Mouse (Mus musculus) NIH3T3 (cell line): ENCODE data around the gene Spa17.

Experiments used
- DNase-seq: peaks from one replicate; pipeline ENCODE4 v3.0.0-alpha.2; 2012; ENCODE audit warnings: low read depth

Gene Spa17

DNA sequence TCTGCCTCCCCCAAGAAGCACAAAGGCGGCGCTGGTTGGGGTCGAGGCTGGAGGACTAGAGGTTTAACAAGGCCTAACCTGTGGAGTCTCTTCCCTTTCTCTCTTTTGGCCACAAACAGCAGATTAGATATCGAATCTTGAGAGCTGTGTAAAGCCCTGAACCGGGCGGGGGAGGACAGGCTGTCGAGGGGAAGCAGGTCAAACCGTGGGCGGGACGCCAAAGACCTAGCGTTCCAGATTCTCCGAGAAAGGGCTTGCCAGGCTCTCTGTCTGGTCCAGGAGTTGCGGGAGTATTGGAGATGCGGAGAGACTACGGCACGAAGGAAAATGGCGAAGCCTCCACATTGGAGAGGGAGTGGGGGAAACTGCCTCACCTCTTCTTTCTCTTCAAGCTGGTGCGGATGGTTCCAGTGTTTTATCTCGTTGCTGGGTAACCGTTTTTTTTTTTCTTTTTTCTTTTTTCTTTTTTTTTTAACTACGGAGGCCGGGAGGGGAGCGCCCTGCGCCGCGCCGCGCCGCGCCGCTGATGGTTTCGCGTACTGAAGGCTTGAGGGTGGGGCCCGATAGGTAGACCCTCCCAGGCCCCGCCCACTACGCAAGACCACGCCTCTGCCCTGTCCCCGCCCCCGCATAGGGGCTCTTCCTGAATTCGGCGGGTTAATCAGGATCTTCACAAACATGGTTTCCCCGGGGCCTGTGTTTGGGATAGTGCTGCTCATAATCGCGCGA, at the start of gene Spa17:
Spa17 (minus strand) TSS at position 541 of the 729 bp plus-strand sequence.
- peak; percentile 96 for DNase-seq

DNA sequence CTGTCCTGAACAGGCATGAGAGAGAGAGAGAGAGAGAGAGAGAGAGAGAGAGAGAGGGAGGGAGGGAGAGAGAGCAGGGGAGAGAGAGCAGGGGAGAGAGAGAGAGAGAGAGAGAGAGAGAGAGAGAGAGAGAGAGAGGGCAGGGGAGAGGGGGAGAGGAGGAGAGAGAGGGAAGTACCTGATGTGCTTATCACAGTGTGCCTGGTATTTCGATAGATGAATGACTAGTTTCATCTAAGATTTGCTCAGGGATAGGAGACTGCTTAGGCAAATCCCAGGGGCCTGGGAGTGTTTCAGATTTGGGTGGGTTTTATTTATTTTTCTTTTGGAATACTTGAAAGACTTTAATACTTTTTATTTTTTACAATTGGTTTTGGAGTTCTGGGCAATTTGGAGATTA, 49.7 kb upstream of the Spa17 start:
- no peak for DNase-seq

DNA sequence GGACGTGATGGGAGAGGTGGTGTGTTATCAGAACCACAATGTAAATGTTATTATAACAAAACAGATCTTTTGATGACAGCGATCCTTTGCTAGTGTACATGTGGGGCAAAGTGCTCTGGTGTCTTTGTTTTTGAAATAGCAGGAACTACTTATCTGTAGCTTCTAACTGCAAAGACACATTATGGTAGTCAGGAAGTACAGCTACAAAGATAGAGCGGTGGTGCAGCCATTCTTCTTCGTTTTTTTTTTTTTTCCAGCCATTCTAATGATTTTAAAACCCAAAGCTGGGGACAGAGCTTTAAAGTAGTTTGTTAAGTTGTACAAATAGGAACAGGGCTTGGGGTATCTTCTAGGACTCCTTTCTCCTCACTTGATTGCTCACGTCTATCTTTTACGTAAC, 45.9 kb upstream of the Spa17 start:
- DNase-seq = no peak

DNA sequence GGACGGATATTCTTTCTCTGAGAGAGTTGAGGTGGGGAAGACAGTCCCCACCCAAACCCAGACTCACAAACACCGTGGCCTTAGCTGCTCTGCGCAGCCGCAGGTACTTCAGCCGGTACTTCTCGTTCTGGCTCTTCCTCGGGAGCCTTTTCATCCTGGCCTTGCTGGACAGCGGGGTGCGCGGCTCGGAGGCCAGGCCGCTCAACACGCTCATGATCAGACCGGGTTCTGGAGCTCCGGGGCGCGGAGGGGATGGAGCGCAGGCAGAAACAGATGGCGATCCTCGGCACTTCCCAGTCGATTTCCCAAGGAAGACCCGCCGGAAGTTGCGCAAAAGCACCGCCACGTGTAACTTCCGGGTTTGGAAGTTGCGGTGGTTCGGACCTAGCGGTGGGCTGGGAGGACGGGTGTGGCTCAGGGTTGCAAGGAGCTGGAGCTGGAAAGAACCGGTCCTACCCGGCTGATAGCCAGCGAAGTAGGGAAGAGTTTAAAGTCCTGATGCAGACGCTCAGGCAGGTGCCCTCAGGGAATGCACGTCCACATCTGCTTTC, 43.5 kb upstream of the Spa17 start, which contains the start of gene Tbrg1:
Tbrg1 (minus strand) TSS at position 382 of the 551 bp plus-strand sequence.
- DNase-seq = peak; percentile 97

DNA sequence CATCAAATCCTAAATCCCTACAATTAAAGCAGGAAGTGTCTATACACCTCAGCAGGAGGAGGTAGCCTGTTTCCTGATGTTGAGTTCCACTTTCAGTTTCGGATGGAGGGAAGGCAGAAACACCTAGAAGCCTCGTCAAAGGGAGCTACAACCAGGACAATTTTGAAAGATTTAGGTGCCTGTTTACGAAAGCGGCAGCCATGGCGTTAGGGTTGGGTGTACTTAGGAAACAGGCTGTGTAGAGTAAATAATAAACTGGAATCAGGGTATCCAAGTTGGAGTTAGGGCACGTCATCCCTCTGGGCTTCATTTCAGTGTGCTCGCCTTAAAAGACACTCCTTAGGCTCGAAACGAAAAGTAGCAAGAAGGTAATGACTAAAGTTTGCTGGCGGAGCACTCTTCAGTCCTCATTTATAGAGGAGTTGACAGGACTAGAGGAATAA, 42.9 kb upstream of the Spa17 start:
- DNase-seq = peak; percentile 46

DNA sequence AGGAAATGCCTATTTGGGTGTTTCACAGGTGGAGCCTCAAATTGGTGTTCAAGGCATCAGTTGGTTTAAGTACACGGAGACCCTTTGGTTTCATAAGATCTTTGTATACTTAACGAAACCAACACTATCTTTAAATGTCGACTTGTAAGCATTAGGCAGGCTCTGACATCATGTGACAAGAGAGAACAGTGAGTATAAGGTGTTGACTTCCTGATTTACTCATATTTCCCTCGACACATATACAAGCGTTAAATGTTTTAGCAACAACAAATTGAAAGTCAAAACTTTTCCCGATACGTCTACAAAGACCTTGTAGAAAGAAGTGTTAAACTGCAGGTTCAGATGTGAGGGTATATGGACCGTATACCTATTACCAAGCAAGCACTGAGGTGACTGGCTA, 42.4 kb upstream of the Spa17 start:
- DNase-seq = peak; percentile 38

DNA sequence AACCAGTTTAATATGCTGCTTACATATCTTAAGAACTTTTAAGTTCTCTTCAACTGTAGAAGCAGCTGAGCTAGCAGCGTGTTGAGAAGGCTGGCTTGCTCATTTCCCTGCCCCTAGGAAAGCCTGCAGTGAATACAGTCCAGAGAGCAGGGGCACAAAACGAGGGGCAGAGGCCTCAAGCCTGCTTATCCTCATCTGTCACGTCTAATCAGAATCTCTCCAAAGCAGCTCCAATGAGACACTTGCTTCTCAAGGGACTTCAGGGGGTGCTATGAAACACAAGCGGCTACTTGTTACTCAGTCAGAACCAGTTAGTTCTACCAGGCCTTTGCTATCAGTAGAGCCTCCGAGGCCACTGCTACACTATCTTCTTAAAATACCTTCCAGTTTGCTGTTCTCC, 40.3 kb upstream of the Spa17 start:
- DNase-seq = no peak

DNA sequence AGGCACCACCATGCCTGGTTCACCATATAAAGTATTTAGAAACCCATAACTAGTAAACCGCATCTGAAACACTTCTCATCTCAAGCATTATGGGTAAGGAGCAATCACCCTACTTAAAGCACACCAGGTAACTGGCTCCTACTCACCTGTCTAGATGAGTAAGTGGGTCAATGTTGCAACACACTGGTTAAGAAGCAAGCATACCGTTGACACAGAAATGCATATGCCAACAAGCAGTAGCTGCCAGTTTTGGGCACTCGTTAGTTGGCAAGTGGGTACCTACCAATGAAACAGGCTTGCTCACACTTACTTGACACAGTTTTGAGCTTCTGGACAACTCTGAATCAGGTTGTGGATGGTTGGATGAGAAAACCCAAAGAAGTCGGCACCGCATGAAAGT, 37.1 kb upstream of the Spa17 start:
- no peak for DNase-seq

DNA sequence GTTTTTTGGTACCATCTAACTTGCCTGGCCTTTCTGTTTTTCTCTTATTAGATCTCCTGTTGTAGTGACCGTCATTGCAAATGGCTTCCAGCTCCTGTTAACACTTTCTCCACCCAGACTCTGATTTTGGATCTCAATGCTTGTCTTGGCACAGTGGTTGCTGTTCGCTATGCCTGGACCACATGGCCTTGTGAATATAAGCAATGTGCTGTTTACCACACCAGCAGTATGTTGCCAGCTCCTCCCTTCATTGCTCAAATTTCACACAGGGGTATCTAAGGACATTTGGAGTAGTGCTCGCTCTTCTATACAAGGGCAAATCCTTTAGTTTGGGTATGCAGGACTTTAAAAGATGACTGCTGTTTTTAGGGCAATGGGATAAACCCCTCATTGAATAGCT, 32.7 kb upstream of the Spa17 start:
- DNase-seq = peak; percentile 41

DNA sequence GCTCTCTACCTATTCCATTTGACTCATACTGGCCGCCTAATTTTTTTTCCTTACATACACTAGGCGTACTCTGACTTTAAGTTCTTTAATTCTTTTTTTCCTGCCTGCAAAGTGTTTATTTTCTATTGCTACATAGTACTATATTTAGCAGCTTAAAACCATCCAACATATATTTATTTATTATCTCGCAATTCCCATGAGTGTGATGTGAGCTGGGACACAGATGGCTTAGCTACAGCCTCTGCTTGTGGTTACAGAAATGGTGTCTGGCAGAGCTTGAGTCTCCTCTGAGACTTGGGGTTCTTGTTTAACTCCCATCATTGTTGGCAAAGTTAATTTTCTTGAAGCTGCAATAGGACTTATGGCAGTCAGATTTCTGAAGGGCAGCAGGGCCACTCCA, 25.2 kb upstream of the Spa17 start:
- DNase-seq = no peak

DNA sequence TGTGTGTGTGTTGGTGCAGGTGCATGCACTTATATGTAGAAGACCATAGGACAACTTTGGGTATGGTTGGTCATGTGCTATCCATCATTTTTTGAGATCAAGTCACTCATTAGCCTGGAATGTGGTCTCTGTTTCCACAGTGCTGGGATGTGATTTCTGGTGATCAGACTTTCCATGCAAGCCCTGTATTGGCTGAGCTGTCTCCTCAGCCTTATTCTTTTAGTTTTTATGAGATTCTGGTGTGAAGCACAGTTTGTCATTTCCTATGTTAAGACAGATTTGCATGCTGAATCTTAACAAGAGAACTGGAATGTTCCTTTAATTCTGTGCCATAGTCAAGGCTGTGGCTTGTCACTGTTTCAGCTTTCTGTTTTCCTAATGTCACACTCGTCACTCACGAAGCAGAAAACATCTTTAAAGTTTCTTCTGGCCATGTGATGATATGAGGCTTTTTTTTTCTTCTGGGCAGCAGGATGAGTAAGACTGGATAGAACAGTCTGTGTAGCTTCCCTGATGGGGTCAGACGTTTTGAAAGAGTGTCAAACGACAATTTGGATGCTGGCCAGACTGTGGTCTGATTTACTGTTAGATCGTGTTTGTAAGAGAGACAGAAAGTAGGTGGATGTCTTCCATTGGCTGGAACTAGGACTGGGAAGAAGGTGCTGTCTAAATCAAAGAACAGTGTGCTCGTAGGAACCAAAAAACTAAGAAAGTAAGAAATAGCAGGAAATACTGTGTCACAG, 23.4 kb upstream of the Spa17 start:
- peak; percentile 50 for DNase-seq

DNA sequence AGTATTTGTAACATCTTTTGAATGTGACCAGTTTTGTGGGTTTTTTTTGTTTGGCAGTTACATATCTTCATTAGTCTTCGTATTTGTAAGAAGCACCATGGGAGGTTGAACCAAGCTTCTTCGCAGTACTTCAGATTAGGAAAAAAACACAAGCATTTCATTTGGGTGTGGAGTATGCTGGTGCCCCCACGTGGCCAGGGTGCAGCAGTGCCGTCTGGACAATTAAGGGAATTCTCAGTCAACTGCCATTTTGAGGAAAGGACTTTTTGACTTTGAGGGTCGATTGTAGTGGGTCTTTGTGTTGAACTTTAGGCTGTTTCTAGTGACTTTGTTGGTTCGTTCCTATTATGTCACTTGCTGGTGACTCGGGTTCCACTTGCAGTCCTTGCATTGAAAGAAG, 22.8 kb upstream of the Spa17 start:
- peak; percentile 69 for DNase-seq

DNA sequence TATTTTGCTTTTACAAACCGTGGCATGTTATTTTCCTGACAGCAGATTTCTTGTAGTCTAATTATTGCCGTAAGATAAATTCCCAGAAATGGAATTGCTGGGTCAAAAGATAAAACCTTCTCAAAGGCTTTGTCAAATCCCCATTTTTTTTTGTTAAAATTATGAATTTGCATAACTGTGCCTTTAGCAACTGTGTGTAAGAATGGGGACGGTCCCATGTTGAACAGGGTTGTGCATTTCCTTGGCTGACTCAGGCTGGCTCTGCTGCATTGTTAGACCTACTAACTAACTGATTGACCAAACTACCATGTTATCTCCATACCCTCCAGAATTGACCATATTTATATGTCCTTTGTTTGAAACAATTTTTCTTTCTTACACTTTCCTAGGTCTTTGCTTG, 20.7 kb upstream of the Spa17 start:
- DNase-seq = no peak

DNA sequence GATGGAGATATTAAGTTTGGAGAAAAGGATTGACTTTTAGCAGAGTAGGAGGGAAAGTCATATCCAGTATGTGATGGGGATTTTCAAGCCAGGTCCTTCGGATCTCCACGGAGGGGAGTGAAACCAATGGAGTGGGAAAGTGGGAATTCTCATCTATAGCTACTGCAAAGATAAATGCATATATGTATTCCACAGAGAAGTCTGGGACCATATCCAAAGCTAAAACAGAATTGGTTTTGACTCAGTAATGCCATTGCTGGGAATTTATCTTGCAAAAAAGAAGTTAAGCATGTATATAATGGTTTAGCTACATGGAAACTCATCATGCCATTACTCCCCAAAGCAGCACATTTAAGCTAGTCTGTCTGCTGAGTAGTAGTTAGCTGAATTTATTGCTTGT, 18.8 kb upstream of the Spa17 start:
- DNase-seq = no peak

DNA sequence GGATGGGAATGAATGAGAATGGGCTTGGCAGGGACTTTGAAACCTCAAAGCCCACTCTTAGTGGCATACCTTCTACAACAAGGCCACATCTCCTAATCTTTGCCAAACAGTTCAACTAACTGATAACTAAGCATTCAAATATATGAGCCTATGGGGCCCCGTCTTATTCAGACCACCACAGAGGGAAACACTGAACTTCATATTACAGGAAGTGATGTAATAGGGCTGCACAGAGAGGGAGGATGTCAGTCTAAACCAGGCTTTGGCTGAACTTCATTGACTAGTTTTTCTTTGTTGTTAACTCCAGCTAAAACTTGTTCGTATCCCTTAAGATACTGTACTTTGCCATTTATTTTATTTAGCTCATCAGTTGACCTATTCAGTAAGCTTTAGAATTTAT, 16.4 kb upstream of the Spa17 start:
- no peak for DNase-seq

DNA sequence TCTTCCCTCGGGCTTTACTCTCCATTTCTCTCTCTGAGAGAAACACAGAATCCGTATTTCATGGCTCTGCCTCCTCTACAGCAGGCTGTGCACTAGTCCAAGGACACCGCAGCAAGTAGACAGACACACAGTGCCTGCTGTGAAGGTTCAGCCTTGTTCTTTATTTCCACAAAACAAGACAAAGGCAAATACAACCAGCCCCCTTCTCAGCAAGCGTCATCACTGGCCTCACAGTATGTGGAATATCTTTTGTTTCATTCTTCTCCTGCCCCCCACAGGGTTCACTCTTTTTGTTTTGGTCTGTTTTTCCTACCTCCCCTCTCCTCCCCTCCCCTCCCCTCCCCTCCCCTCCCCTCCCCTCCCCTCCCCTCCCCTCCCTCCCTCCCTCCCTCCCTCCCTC, 15.1 kb upstream of the Spa17 start:
- DNase-seq = no peak

DNA sequence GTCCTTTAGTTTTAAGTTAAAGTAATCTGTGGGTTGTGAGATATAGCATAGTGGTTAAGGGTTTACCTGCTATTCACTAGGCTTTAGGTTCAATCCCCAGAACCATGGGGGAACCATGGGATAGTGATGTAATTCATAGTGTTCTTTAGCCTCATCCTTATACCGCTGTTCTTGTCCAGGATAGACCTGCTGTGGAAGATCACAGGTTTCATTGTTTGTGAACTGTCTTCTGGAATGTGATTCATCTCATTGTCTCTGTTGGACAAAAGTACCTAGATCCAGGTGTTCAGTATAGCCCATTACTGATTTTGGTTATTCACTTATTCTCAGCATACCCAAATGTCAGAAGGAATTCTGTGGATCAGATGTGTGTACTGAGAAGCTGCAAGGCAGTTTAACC, 13.7 kb upstream of the Spa17 start:
- no peak for DNase-seq

DNA sequence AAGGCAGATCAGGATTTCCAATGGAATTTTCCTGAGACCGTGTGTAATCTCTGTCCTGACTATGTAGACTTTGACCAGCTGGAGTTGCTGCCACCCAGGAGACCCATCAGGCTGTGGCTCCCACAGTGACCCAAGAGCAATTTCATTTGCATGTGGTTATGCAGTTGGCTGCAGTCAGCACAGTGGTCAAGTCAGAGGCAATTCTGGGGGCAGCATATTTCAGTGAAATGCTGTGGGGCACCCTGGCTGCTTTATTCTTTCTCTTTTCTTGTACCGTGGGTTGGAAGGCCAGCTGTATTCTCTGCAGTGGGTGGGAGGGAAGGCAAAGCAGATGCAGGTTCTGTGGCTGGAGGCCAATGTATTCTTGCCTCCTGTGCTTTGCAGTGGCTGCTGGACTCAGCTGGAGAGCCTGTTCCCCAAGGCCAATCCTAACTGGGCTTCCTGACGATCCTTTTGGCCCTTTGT, 12.6 kb upstream of the Spa17 start:
- DNase-seq = no peak

DNA sequence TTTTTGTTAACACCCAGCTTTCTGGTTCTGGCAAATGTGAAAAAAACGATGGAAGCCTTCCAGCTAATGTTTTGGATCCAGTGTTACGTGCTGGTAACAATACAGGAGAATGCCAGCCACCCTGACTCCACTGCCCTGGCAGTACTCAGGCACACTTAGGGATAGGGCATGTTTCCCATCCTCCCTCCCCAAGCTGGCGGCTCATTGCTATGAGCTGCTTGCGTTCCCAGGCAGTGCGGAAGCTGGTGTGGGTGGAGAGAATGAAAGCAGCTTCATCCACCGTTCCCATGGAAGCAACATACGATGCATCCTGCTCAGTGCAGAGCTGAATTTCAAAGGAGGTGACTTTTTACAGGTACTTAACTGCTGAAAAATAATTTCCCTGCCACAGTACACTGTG, 12.1 kb upstream of the Spa17 start:
- no peak for DNase-seq

DNA sequence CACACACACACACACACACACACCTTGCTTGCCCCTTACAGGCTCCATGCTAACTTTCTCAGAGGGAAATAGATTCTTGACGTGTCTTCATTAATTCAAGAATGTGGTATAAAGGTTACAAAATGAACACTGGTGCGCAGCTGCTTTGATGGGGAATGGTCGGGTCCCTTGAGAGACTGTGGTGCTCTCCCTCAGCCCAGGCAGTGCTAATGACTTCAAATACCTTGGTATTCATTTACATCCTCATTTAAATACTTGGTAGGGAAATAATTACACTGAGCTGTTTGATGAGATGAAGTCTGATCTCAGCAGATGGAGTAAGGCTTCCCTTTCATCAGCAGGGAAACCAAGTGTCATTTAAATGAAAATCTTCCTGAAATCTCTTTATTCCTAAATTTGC, 11.6 kb upstream of the Spa17 start:
- no peak for DNase-seq

DNA sequence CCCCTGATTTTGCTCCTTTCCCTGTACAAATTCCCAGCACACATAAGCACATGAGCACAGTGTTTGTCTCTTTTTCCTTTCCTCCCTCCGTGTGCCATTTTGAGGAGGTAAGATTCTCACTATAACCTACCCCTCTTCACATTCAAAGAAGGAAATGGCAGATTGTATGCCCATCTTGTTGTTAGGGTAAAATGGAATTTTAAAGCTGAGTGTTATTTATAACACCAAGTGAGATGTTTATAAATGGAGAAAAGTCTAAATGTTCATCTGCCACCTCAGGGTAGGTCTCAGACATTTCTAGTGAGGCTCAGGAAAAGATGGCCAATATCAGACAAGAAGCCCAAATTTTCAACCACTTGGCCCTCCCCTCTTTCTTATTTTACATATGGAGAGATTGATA, 11.0 kb upstream of the Spa17 start:
- DNase-seq = no peak

DNA sequence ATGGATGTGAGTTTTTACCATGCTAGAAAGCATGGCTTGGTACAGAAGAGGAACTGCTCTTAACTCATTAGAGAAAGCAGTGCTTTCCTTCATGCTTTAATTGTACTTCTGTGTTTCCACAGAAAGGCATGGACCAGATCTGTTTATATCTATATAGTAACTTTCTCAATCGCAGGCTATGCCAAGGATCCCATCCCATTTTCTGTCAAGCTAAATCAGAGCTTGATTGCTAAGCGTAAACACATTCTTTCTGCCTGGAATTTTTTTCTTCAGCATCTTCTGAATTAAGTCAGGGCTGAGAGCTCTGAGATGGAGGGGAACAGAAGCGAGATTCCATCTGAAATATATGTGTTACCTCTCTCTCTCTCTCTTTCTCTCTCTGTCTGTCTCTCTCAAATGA, 10.5 kb upstream of the Spa17 start:
- DNase-seq = no peak

DNA sequence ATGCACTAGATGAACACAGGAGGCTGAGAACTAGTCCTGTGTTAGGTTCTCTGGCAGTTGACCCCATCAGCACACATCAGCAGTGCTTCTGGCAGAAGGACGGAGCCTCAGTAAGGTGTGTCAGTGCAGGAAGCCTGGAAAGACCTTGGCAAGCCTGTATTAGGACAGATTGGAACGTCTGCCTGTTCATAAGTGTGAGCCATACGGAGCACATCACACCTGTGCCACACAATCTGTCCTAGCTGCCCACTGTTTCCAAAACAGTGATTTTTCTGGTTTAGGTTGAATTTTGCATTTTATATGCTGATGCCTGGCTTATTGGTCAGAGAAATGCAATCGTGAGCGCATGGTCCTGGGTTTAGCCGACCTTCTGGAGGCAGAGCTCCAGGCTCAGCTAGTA, 7.8 kb upstream of the Spa17 start:
- DNase-seq = no peak
